Mouse (Mus musculus): Measurements from ENCODE around the gene Mnd1.

Gene Mnd1

GRCm38 (mm10) chr3:84157559-84158350 lies 2.2 kb upstream of the Mnd1 start:
- no peak for DNase-seq

- no peak for DNase-seq
These were observed 1.4 kb upstream of the Mnd1 start for GRCm38 (mm10) chr3:84157011-84157410.

DNA sequence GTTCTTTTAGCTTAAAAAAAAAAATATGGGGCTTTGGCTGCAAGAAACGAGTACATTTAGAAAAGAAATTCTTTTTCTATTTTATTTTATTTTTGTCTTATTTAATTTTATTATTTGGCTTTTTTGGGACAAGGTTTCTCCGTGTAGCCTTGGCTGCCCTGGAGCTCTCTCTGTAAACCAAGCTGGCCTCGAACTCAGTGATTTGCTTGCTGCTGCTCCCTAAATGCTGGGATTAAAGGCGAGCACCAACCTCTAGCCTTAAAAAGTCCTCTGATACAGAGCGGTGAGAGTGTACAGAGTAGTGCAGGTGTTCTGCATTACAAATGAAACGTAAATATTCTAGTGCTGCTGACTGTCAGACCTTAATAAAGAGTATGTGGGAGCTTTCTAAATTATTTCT lies 519 bp upstream of the Mnd1 start:
- no peak for DNase-seq

- no peak for DNase-seq
These were observed 440 bp downstream of the Mnd1 start for GRCm38 (mm10) chr3:84155146-84155545.

DNA sequence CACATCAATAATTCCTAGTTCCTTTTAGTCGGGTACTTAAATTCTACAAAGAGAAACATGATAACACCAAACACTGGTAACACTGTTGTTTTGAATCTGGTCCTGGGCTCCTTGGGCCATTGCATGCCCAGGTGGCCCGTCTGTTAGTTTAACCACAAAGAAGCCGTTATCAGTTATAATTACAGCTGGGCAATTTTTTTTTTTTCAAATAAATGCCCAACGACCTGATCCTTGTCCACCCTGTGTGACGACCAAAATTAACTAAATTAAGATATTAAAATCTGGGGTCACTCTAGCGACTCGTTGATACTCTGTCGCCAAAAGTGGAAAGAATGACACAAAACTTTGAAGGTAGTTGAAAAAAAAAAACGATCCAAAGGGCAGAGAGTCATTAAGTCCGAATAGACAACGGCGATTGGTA lies 855 bp downstream of the Mnd1 start:
- DNase-seq, result no peak

GRCm38 (mm10) chr3:84149831-84150230 lies 5.8 kb downstream of the Mnd1 start:
- DNase-seq, result no peak

- DNase-seq, result no peak
These were observed 14.6 kb downstream of the Mnd1 start for GRCm38 (mm10) chr3:84140947-84141346.

DNA sequence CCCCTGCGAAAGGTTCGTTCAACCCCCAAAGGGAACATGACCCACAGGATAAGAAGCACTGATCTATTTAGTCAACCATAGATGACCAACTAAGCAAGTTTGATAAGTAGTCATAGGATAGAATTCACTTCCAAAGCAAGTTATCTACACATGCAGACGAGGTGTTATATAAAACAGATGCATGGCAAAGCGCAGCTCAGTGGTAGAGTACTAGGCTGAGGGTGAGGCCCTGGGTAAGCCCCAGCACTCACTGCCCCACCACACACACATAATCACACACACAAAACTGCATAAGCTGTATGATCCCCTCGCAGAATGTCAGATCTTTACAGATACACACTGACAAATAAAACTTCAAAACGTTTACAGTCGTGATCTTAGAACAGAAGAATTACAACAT lies 19.1 kb downstream of the Mnd1 start:
- no peak for DNase-seq

DNA sequence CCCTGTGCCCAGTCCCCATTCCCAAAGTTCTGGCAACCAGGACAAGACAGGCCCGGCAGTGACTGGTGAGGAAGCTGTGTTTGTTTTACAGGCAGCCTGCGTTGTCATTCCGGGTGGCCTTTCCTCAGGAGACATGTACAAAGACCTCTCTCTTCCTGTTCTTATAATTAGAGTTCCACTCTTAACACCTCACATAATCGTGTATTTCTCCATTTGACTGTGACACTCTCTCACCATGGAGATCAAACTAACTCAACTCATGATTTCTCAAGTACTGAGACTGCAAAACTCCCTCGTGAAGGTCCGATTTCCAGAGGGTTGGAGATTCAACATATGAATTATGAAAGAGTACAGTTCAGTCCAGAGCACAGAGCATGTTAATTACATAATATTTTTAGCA lies 19.7 kb downstream of the Mnd1 start:
- no peak for DNase-seq

DNA sequence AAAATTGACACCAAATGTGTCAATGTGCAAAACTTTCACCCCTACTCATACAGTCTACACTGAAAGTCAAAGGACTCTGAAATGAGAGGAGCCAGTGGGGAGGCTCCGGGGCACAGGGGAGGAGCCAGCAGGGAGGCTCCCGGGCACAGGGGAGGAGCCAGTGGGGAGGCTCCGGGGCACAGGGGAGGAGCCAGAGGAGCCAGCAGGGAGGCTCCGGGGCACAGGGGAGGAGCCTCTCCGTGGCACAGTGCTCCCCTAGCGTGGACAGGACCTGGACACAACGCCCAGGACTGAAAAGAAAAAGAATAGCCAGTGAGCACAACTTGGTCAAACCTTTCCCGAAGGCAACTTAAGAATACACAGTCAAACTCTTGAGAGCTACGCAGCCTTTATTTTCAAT lies 20.2 kb downstream of the Mnd1 start:
- peak; percentile 44 for DNase-seq

- no peak for DNase-seq
These were observed 24.2 kb downstream of the Mnd1 start for GRCm38 (mm10) chr3:84131369-84131768.

DNA sequence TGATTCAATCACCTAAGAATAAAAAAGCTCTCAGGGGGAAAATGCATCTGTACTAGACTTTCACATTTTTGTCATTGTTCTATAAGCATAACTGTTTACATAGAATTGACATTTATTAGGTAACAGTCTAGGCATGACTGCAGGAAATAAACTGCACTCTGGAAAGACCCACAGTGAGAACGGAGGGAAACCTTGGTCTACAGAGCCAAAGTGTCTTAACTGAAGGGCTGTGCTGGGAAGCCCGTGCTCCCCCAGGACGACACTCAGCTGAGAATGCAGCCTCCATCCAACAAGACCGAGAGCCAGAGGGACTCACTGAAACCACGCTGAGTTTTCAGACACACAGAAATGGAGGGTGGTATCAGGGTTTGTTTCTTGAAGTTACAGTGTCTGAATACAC lies 24.8 kb downstream of the Mnd1 start:
- DNase-seq, result no peak

- DNase-seq, result peak; percentile 15
These were observed 26.4 kb downstream of the Mnd1 start for GRCm38 (mm10) chr3:84128871-84129870.

DNA sequence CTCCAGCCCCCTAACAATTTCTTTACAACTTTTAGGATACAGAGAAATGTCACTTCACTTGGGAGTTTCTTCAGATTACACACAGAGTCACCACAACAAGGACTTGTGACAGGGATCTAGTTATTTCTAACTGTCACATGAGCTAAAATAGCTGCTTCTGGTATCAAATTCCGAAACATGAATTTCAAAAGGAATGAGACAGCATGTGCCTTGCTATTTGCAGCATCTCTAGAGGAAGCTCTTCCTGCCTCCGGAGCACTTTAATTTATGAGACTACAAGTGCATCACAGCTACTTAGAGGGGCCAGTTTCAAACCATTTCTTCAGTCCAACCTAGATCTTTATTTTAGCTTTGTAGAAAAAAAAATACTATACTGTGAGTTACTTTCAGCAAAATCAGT lies 28.2 kb downstream of the Mnd1 start:
- DNase-seq, result peak; percentile 27

- no peak for DNase-seq
These were observed 28.9 kb downstream of the Mnd1 start for GRCm38 (mm10) chr3:84126721-84127120.

DNA sequence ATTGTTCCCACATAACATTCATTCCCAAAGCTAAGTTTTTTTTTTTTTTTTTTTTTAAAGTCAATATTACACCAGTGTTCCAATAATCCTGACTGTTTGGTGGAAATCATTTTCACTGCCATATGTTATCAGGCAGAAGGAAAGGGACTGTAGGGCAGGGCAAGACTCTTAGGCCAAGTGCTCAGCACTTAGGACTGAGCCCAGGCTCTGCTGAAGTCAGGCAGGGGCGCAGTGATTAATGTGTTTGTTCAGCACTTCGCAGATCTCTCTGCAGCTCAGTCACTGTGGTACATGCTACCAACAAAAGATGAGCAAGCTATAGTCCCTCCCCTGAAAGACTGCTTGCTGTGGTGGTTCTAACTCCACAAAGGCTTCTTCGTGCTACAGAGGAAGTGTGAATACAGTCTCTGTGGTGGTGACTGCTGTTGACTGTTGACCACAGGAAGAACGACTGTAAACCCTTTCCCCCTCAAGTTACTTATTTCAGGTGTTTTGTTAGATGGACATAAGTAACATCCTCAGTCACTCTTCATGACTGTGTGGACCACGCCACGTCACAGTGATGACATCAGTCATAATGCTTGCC lies 29.8 kb downstream of the Mnd1 start:
- DNase-seq, result no peak

GRCm38 (mm10) chr3:84123461-84123860 lies 32.1 kb downstream of the Mnd1 start:
- peak; percentile 50 for DNase-seq

DNA sequence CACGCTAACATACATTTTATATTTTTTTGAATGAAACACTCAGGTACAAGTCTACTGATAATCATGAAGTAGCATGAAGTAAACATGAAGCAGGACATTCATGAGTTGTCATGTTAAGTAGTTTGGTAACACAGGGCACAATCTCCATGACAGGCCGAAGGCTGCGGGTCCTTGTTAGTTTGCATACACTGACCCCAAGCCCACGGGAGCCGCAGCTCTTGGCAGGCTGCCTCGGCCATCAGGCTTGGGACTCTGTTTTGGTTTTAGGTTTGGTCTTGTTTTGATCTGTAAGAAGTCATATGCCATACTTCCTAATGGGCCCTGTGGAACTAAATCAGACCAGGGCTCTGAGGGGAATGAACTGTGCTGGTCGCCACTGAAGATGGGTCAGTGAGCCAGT lies 36.9 kb downstream of the Mnd1 start:
- no peak for DNase-seq

DNA sequence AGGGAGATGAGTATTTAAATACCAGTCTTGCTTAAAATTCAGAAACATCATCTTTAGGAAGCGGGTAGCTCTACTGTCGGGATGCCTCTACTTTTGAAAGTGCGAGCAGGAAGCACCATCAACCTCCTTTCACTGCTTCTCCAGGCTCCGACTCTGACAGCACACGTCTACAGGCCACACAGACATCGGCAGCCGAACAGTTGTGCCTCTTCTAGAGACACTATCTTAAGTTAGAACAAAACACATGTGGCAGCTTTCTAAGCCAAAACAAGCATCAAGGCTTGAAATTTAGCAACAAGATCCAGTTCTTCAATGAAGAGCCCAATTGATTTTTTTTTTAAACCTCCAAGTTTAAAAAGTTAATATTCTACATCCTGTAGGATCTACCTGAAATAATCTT lies 37.4 kb downstream of the Mnd1 start:
- no peak for DNase-seq

DNA sequence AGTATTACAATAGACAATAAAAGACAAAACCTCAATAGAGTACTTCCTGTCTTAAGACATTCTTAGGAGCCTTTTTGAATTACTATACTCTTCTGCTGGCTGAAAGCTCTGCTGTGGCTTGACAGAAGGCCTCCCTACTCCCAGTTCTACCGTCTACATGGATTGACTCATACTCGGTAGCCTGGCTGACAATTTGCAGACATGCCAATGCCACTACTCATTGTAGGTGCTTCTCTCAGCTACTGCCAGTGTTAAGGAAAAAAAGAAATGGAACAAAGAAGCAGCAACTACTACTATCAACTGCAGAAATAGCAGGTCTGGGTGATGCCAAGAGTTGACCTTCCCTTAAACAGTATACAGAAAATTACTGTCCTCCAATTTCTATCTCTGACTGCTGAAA lies 47.0 kb downstream of the Mnd1 start:
- no peak for DNase-seq

DNA sequence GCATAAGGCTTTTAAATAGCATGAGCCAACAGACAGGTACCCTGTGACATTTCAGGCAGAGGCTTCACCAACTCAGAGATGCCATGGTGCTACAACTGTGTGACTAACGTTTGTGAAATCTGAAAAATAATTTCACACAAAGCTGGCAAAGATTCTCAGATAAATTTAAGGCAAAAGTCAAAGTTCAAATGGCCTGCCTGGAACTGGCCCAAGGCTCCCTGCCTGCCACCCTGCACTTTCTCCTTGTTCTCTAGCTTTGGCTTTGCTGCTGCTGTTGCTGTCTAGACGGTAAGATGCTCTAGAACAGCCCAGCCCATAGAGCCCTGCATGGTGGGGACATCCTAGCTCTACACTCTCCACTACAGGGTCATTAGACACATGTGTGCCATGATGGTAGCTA lies 49.5 kb downstream of the Mnd1 start:
- peak; percentile 66 for DNase-seq

GRCm38 (mm10) chr3:84103536-84103935 lies 52.0 kb downstream of the Mnd1 start:
- no peak for DNase-seq

DNA sequence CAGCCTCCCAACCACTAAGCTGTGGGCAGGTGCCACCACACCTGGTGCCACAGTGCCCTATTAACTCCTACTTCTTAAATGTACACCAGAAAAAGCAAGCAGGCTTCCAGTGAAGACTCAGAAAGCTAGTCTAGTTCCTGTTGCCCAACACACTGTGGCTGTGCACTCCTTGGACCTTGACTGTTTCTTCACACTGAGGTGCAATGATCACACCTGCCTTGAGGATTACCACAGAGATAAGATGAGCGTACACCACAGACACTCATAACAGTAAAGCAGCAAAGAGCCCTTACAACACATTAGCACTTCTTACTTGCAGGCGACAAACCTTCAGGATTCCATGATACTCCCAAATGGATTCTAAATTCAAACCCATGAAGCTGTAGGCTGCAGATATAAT lies 62.7 kb downstream of the Mnd1 start:
- DNase-seq, result no peak

DNA sequence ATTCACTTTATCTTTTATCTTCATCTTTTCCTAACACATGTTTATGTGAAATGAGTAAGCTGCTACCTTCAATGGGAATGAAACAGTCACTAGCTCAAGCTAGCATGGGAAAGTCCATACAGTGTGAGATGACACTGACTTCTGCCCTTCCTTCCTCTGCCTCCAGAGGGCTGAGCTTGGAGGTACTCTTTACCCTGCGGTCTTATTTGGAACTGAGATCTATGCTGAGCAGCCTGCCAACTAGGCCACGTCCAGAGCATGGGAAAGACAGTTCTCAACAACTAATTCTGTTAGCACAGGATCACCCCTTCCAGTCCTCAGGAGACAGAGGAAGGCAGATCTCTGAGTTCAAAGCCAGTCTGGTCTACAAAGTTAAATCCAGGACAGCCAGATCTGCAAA lies 64.6 kb downstream of the Mnd1 start:
- peak; percentile 37 for DNase-seq

Measured in kidney, adult 9 months (tissue).